Mouse (Mus musculus): Measurements from ENCODE around the gene Glra1. TPM values are rescaled to one million over a fixed set of nuclear protein-coding genes. Genes with fewer than 3 reads are reported as not detected.
A peak's percentile ranks its signal among the peaks of the same experiment; 100 is the strongest.

Glra1 gene
- total RNA-seq, 2 experiments from 2014 or later: not detected

- no peak for DNase-seq
These were observed 90.3 kb downstream of the Glra1 start for GRCm38 (mm10) chr11:55517666-55518065.

DNA sequence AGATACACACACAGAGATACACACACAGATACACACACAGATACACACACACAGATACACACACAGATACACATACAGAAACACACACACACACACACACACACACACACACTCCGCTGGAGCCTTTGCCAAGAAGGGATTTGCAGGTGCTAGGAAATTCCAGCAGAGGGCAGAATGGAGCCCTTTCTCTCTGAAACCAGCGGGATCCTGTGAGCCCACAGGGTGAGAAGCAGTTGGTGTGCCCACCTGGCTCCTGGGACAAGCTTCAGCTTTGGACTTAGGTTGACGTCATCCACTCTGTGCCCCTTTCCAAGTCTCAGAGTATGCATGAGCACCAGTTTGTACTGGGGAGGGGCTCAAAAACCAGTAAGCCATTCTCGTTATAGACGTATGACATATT is 96.6 kb downstream of the Glra1 start:
- peak; percentile 20 for DNase-seq

DNA sequence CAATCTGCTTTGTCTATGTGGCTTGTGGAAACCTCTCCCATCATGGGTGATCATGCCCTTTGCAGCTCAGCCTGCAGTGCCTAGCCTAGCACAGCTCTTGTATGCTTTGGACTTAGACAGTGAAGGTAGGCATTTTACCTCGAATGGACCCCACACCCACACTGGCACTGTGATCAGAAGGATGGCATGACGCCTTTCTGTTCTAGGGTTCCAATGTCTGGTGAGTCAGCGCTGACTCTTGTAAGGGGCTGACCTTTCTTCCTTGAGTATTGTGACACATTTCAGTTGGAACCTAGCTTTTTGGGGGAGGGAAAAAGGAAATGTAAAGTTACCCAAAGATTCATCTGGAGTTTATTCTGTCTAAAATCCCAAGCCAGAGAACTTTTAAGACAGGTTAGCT is 102.5 kb downstream of the Glra1 start:
- DNase-seq: no peak

GRCm38 (mm10) chr11:55502886-55503285 is 105.1 kb downstream of the Glra1 start:
- no peak for DNase-seq

- no peak for DNase-seq
These were observed 106.0 kb downstream of the Glra1 start for GRCm38 (mm10) chr11:55501955-55502531.

GRCm38 (mm10) chr11:55497885-55498284 is 110.1 kb downstream of the Glra1 start:
- DNase-seq: peak; percentile 53

DNA sequence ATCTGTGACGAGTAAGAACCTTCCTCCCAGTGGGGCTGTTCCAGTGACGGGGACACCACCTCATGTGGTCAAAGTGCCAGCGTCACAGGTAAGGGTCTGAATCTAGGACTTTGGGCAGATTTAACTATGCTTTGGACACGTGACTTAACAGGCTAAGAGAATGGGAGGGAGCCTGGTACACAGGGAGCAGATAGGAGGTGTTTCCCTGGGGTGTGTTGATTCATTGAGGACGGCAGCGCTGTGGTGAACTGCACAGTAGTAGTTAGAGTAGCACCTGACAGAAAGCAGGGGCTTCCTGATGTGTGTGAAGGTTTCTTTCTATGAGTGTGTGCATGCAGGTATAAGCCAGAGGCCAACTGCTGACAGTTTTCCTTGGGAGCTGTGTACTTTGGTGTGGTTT is 111.8 kb downstream of the Glra1 start:
- DNase-seq: no peak

DNA sequence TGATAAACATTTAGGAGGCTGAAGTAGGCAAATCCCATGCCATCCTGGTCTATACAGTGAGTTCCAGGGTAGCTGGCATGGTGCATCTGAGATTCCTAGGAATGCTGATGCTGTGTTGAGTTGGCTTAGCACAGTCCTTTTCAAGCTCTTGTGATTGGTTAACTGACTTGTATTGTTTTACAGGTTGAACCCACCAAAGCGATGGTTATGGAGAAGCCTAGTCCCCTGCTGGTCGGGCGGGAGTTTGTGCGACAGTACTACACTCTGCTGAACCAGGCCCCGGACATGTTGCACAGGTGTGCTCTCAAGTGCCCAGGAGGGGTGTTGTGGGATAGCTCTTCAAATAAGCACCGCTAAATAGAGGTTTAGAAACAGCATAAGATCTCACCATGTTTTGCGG is 122.6 kb downstream of the Glra1 start:
- no peak for DNase-seq

DNA sequence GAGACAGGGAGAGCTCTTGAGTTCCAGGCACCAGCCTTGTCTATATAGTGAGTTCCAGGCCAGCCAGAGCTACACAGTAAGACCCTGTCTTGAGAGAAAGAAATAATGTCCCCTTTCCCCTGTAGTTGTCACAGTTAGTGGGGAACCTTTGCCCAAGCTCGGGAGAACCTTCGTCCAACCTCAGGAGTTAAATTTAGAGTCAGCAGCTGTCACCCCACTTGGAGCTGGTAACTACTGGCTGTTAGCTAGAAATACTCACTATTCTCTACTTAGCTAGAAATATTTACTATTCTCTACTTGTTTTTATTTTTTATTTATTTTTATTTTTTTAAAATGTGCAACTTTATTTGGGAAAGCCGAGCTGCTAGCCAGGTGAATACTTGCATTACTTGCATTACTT is 134.8 kb downstream of the Glra1 start:
- no peak for DNase-seq

- no peak for DNase-seq
These were observed 136.5 kb downstream of the Glra1 start for GRCm38 (mm10) chr11:55471467-55471866.

DNA sequence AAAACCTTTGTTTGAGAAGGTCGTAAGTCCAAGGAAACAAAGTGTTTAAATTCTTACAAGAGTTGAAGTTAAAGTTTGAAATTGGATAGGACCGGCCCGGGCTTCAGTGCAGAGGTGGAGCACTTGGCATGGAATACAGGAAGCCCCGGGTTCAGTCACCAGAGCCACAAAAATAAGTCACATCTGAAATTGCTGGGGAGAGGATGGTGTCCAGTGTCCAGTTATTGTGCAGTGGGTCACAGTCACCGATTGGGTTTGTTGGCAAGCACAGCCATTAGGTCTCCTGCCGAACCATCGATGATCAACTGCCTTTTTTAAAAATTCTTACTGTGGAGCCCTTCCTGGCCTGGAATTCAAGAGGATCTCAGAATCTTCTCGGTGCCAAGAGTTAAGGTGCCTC is 137.2 kb downstream of the Glra1 start:
- no peak for DNase-seq

GRCm38 (mm10) chr11:55469923-55470691 is 137.9 kb downstream of the Glra1 start:
- DNase-seq: no peak

DNA sequence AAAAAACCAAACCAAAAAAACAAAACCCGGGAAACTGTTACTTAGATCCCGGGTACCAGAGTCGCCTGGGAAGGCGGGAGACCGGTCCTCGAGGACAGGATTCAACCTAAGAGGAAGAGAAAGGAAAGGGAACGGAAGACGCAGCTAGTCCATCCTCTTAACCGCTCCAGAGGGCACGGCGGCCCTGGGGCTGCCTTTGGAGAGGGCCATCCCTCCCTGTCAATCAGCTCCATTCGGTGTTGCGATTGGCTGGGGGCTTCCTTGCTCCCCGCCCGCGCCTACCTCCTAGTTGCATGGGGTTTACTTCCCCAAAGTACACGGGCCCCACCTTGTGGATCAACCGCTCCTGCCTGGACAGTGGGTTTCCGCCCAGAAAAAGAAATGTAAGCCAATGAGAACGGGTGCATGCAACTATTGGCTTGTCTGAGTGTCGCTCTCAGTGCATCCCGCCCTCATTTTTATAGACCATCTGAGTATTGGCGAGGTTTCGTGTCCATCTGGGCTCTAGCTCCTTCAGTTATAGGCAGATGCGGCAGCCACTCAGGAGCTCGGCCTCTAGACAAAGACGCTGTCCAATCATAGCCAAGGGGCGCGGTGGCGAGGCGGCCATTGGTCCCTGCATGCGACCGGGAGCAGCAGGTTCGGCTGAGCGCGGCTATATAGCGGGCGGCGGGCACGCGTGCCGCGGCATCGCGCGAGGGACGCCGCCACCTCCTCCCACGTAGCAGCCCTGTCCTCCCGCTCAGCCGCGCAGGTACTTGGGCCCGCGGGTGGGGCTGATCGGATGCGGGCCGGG is 138.8 kb downstream of the Glra1 start, which contains the start of gene G3bp1:
G3bp1 (plus strand) TSS at position 638 of the 796 bp plus-strand sequence.
- DNase-seq: peak; percentile 99

DNA sequence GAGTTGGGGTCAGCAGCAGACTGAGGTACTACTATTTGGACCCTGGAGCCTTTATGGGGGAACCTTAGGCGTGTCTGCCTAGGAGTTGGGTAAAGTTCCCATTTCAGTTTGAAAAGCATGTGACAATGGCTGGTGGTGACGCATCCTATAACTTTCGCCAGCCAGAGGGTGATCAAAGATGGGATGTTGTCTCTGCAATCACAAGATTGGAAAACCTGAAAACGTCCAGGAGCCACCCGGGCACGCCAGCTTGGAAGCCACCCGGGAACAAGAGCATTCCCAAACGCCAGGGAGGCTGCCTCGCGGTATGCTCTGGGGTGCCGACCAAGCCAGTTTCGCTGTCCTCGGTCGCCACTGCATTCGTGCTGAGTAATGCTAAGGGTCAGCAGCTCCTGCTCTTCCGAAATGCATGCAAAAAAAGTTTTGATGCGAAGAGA is 139.4 kb downstream of the Glra1 start:
- peak; percentile 57 for DNase-seq

- DNase-seq: peak; percentile 41
These were observed 140.0 kb downstream of the Glra1 start for GRCm38 (mm10) chr11:55468012-55468411.

GRCm38 (mm10) chr11:55465177-55465576 is 142.8 kb downstream of the Glra1 start:
- DNase-seq: no peak

DNA sequence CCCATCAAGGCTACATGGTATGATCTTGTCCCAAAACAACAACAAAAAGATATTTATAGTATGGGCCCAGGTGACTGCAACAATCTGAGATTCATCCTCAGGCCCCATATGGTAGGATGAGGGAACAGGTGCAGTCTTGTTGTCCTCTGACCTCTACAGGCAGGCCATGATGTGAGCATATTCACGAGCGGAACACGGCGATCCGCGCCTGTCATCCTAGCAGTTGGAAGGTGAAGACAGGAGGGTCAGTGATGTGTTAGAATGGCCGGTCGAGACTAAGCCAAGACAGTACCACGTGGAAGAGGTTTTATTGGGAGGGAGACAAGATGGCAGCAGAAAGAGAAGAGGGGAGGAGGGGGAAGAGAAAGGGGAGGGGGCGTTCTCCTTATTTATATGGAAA is 143.3 kb downstream of the Glra1 start:
- DNase-seq: no peak

Small RNA genes lying within 50 kb of the gene (microRNA-seq; reads per million reads assigned to microRNA genes)
- gene Mir7652: 0 to 0.61 reads per million in 2 experiments

Other genes starting within 250 kb of the Glra1 start
- gene Sparc, start 185.0 kb downstream of the Glra1 start, total RNA-seq (2021): 1,000 to 10,000 TPM; 1,405 to 1,430 TPM
- gene Atox1, start 147.0 kb downstream of the Glra1 start, total RNA-seq (2021): 100 to 1,000 TPM; 146 to 150 TPM
- 10 to 100 TPM; 62.6 to 62.9 TPM for gene G3bp1, start 138.5 kb downstream of the Glra1 start, total RNA-seq (2021)

Measured in heart, postnatal 4 days (tissue).